In genomic region chr5:137317361-137317760, GRCm38 (mm10) we compare ENCODE assay signal across 18 mouse cellular contexts.
"Had no signal": no experiment of that assay in that cellular context is flagged by ENCODE, and none has a peak within 500 bp of the region (broad histone marks: within the 10 kb centered on the region; RNA-seq: fewer than 3 reads in every experiment).

No protein-coding gene starts in this region.

- H3K27ac ChIP-seq: kidney, postnatal 0 days; layer of hippocampus, adult 2 months; left cerebral cortex, adult 2 months; liver, embryonic 14.5 days; lung, embryonic 15.5 days; midbrain, embryonic 10.5 days; midbrain, embryonic 13.5 days; neural tube, embryonic 13.5 days had no signal

- DNase-seq: kidney, adult 2 months; kidney, postnatal 25 days; layer of hippocampus, postnatal 36 days; lung, adult 18-20 months; lung, postnatal 10 days; lung, postnatal 36 days; thymus, postnatal 36 days had no signal

- H3K27me3 ChIP-seq: lung, embryonic 15.5 days; midbrain, embryonic 13.5 days; neural tube, embryonic 13.5 days had no signal

- H3K9ac ChIP-seq: liver, embryonic 14.5 days; lung, embryonic 15.5 days; midbrain, embryonic 13.5 days; neural tube, embryonic 13.5 days had no signal

- H3K9me3 ChIP-seq: lung, embryonic 15.5 days; midbrain, embryonic 10.5 days; midbrain, embryonic 13.5 days; neural tube, embryonic 13.5 days had no signal

- H3K4me3 ChIP-seq: layer of hippocampus, adult 2 months; left cerebral cortex, adult 2 months; lung, embryonic 15.5 days; midbrain, embryonic 10.5 days; midbrain, embryonic 13.5 days; myocyte; neural tube, embryonic 13.5 days had no signal

- ATAC-seq: intestine, embryonic 16.5 days; midbrain, embryonic 13.5 days; midbrain, embryonic 16.5 days had no signal

- H3K4me2 ChIP-seq: lung, embryonic 15.5 days; midbrain, embryonic 13.5 days; neural tube, embryonic 13.5 days had no signal
